Mouse (Mus musculus): ENCODE results near the gene Lamtor1. TPM values are rescaled to one million over a fixed set of nuclear protein-coding genes. Genes with fewer than 3 reads are reported as not detected.
A peak's percentile ranks its signal among the peaks of the same experiment; 100 is the strongest.
"Not testable (repeated sequence)": the region's sequence is repeated elsewhere in the genome, so short reads cannot be mapped to it uniquely, and the experiment has no call there.

Gene Lamtor1
- polyA plus RNA-seq, 1 experiment from 2014 or later, result 82.5 TPM

GRCm38 (mm10) chr7:101902846-101903245 is 2.9 kb upstream of the Lamtor1 start:
- Histone ChIP-seq H3K9ac (no peak overlapping the region), H3K27me3 (replicated peaks) (no peaks in the 10 kb centered on the region), H3K4me1 (peaks cover 24% of the 10 kb centered on the region), H3K27ac (no peak overlapping the region), H3K4me3 (no peak overlapping the region), H3K9me3 (replicated peaks) (no peaks in the 10 kb centered on the region), H3K36me3 (peaks cover 48% of the 10 kb centered on the region), H3K4me2 (no peak overlapping the region)
- no peak for ATAC-seq

- Histone ChIP-seq H3K4me2 (peak within 1 kb of the TSS; percentile 79), H3K9me3 (replicated peaks) (no peaks in the 10 kb centered on the region), H3K27ac (peak within 1 kb of the TSS; percentile 93), H3K4me3 (peak within 1 kb of the TSS; percentile 84), H3K9ac (peak within 1 kb of the TSS; percentile 90), H3K4me1 (peaks cover 36% of the 10 kb centered on the region), H3K36me3 (peaks cover 39% of the 10 kb centered on the region), H3K27me3 (replicated peaks) (no peaks in the 10 kb centered on the region)
- 7% methylated on average over 11 of the region's 11 CpGs for WGBS (ENCODE audit: insufficient replicate concordance)
- no peak for ATAC-seq
These were observed 580 bp downstream of the Lamtor1 start, which contains the start of gene Tomt for GRCm38 (mm10) chr7:101906287-101906681. Gene Tomt (minus strand): TSS chr7:101906359.

GRCm38 (mm10) chr7:101906696-101907095 is 992 bp downstream of the Lamtor1 start:
- 51% methylated on average over 8 of the region's 8 CpGs for WGBS (ENCODE audit: insufficient replicate concordance)

GRCm38 (mm10) chr7:101908367-101908766 is 2.7 kb downstream of the Lamtor1 start:
- peaks cover 36% of the 10 kb centered on the region for H3K4me1 ChIP-seq
- no peak for ATAC-seq
- H3K36me3 ChIP-seq, result peaks cover 45% of the 10 kb centered on the region
- no peak overlapping the region for H3K4me3 ChIP-seq
- 46% methylated on average over 4 of the region's 4 CpGs for WGBS (ENCODE audit: insufficient replicate concordance)
- H3K27ac ChIP-seq, result 0 out of 2 replicates have a peak overlapping the region, but pooled peaks have one; percentile 33
- H3K9ac ChIP-seq, result peak overlapping the region; percentile 40; the same call in 1 of the 2 replicates
- H3K27me3 ChIP-seq (replicated peaks), result no peaks in the 10 kb centered on the region
- peak overlapping the region; percentile 30 for H3K4me2 ChIP-seq
- no peaks in the 10 kb centered on the region for H3K9me3 ChIP-seq (replicated peaks)

More at GRCm38 (mm10) chr7:101906696-101907095, 992 bp downstream of the Lamtor1 start:
- H3K27me3 ChIP-seq (replicated peaks), result no peaks in the 10 kb centered on the region
- peak overlapping the region; percentile 93 for H3K27ac ChIP-seq
- peak overlapping the region; percentile 79 for H3K4me2 ChIP-seq
- H3K4me1 ChIP-seq, result peaks cover 36% of the 10 kb centered on the region
- H3K36me3 ChIP-seq, result peaks cover 41% of the 10 kb centered on the region
- no peaks in the 10 kb centered on the region for H3K9me3 ChIP-seq (replicated peaks)
- no peak for ATAC-seq
- H3K4me3 ChIP-seq, result peak overlapping the region; percentile 84
- peak overlapping the region; percentile 90 for H3K9ac ChIP-seq

GRCm38 (mm10) chr7:101910138-101910537 is 4.4 kb downstream of the Lamtor1 start:
- Histone ChIP-seq H3K4me1 (peaks cover 31% of the 10 kb centered on the region), H3K9ac (no peak overlapping the region; the same call in 1 of the 2 replicates), H3K4me3 (no peak overlapping the region), H3K36me3 (peaks cover 59% of the 10 kb centered on the region), H3K27me3 (replicated peaks) (no peaks in the 10 kb centered on the region), H3K4me2 (no peak overlapping the region), H3K9me3 (replicated peaks) (no peaks in the 10 kb centered on the region), H3K27ac (no peak overlapping the region)
- ATAC-seq, result no peak
- WGBS (ENCODE audit: insufficient replicate concordance), result 80% methylated on average over 4 of the region's 4 CpGs

- H3K36me3 ChIP-seq, result peaks cover 63% of the 10 kb centered on the region
These were observed 6.3 kb downstream of the Lamtor1 start for GRCm38 (mm10) chr7:101911982-101912381.

GRCm38 (mm10) chr7:101918071-101918470 is 12.4 kb downstream of the Lamtor1 start:
- no peaks in the 10 kb centered on the region for H3K27me3 ChIP-seq (replicated peaks)
- no peaks in the 10 kb centered on the region for H3K4me1 ChIP-seq
- no peak overlapping the region for H3K4me2 ChIP-seq
- H3K9me3 ChIP-seq (replicated peaks), result no peaks in the 10 kb centered on the region
- peaks cover 20% of the 10 kb centered on the region for H3K36me3 ChIP-seq
- no peak overlapping the region for H3K27ac ChIP-seq
- no peak overlapping the region for H3K9ac ChIP-seq
- H3K4me3 ChIP-seq, result no peak overlapping the region
- peak; percentile 57 for ATAC-seq
- WGBS (ENCODE audit: insufficient replicate concordance), result 10% methylated on average over 1 of the region's 1 CpGs

More at GRCm38 (mm10) chr7:101911982-101912381, 6.3 kb downstream of the Lamtor1 start:
- H3K9ac ChIP-seq, result no peak overlapping the region
- H3K9me3 ChIP-seq (replicated peaks), result no peaks in the 10 kb centered on the region
- 63% methylated on average over 3 of the region's 3 CpGs for WGBS (ENCODE audit: insufficient replicate concordance)
- H3K27ac ChIP-seq, result no peak overlapping the region
- H3K4me3 ChIP-seq, result no peak overlapping the region
- no peaks in the 10 kb centered on the region for H3K27me3 ChIP-seq (replicated peaks)
- ATAC-seq, result no peak
- no peak overlapping the region for H3K4me2 ChIP-seq
- H3K4me1 ChIP-seq, result peaks cover 21% of the 10 kb centered on the region

GRCm38 (mm10) chr7:101925892-101926291 is 20.2 kb downstream of the Lamtor1 start:
- H3K4me3 ChIP-seq; H3K36me3 ChIP-seq; H3K27me3 ChIP-seq (replicated peaks); H3K9me3 ChIP-seq (replicated peaks); H3K9ac ChIP-seq; H3K27ac ChIP-seq; ATAC-seq; H3K4me1 ChIP-seq; H3K4me2 ChIP-seq: not testable (repeated sequence)

- no peak for ATAC-seq
- Histone ChIP-seq H3K4me1 (peaks cover 16% of the 10 kb centered on the region), H3K4me2 (no peak overlapping the region), H3K9ac (no peak overlapping the region), H3K27ac (no peak overlapping the region), H3K27me3 (replicated peaks) (no peaks in the 10 kb centered on the region), H3K9me3 (replicated peaks) (no peaks in the 10 kb centered on the region), H3K36me3 (no peaks in the 10 kb centered on the region), H3K4me3 (no peak overlapping the region)
- WGBS (ENCODE audit: insufficient replicate concordance), result 86% methylated on average over 3 of the region's 3 CpGs
These were observed 22.4 kb downstream of the Lamtor1 start for GRCm38 (mm10) chr7:101928093-101928492.

- Histone ChIP-seq H3K9me3 (replicated peaks) (no peaks in the 10 kb centered on the region), H3K4me3 (peak overlapping the region; percentile 82), H3K36me3 (peaks cover 14% of the 10 kb centered on the region), H3K27me3 (replicated peaks) (no peaks in the 10 kb centered on the region), H3K4me2 (peak overlapping the region; percentile 83), H3K9ac (peak overlapping the region; percentile 76), H3K27ac (no peak overlapping the region; the same call in 1 of the 2 replicates), H3K4me1 (peaks cover 46% of the 10 kb centered on the region)
- WGBS (ENCODE audit: insufficient replicate concordance), result 77% methylated on average over 1 of the region's 1 CpGs
- no peak for ATAC-seq
These were observed 26.8 kb downstream of the Lamtor1 start for GRCm38 (mm10) chr7:101932551-101932950.

- Histone ChIP-seq H3K27me3 (replicated peaks) (no peaks in the 10 kb centered on the region), H3K4me2 (peak overlapping the region; percentile 83), H3K4me3 (peak overlapping the region; percentile 82), H3K36me3 (peaks cover 17% of the 10 kb centered on the region), H3K9ac (peak overlapping the region; percentile 76), H3K9me3 (replicated peaks) (no peaks in the 10 kb centered on the region), H3K27ac (peak overlapping the region; percentile 93), H3K4me1 (peaks cover 50% of the 10 kb centered on the region)
- WGBS (ENCODE audit: insufficient replicate concordance), result 4% methylated on average over 15 of the region's 15 CpGs
- ATAC-seq, result peak; percentile 40
These were observed 27.6 kb downstream of the Lamtor1 start for GRCm38 (mm10) chr7:101933300-101933699.

- Histone ChIP-seq H3K4me3 (peak within 1 kb of the TSS; percentile 82), H3K9me3 (replicated peaks) (no peaks in the 10 kb centered on the region), H3K27me3 (replicated peaks) (no peaks in the 10 kb centered on the region), H3K9ac (peak within 1 kb of the TSS; percentile 90), H3K4me1 (peaks cover 50% of the 10 kb centered on the region), H3K4me2 (peak within 1 kb of the TSS; percentile 83), H3K27ac (peak within 1 kb of the TSS; percentile 93), H3K36me3 (peaks cover 22% of the 10 kb centered on the region)
- under 1% methylated on average over 40 of the region's 40 CpGs for WGBS (ENCODE audit: insufficient replicate concordance)
- ATAC-seq, result peak; percentile 98
These were observed 28.1 kb downstream of the Lamtor1 start, which contains the start of the genes Lrrc51 and Numa1 for GRCm38 (mm10) chr7:101933751-101934240. Gene Lrrc51 (minus strand): TSS chr7:101933895. Gene Numa1 (plus strand): TSS chr7:101934111.
